Mouse (Mus musculus) cerebellum, adult 9-11 months (tissue): ENCODE measurements at regions not wholly inside any gene's neighbourhood (a gene's known extent, or its start where the extent isn't known, plus 50 kb on each side); places are given as distances from the start of the nearest gene placed in this dataset.

ENCODE experiments used
- DNase-seq: peaks from one replicate; pipeline ENCODE4 v3.0.0; 2022

- DNase-seq: peak; percentile 73
Measured at GRCm38 (mm10) chr3:25240196-25240595, 96.1 kb upstream of the Naaladl2 start.

GRCm38 (mm10) chr3:25220601-25221000 is 76.5 kb upstream of the Naaladl2 start:
- DNase-seq: no peak

GRCm38 (mm10) chr3:25208041-25208685 is 64.1 kb upstream of the Naaladl2 start:
- peak; percentile 98 for DNase-seq
